Mouse (Mus musculus): ENCODE results near the gene Ifi27l2a. TPM values are rescaled to one million over a fixed set of nuclear protein-coding genes. Genes with fewer than 3 reads are reported as not detected.

Gene Ifi27l2a
- polyA plus RNA-seq, 1 experiment from 2014 or later = 4.2 TPM

GRCm38 (mm10) chr12:103408144-103408543, 35.3 kb downstream of the Ifi27l2a start:
- H3K36me3 ChIP-seq = peaks cover 99% of the 10 kb centered on the region
- 97% methylated on average over 10 of the region's 10 CpGs for WGBS
- no peaks in the 10 kb centered on the region for H3K27me3 ChIP-seq
- H3K4me2 ChIP-seq = no peak overlapping the region
- H3K9me3 ChIP-seq = no peaks in the 10 kb centered on the region
- no peaks in the 10 kb centered on the region for H3K4me1 ChIP-seq (replicated peaks)
- H3K27ac ChIP-seq = no peak overlapping the region
- H3K9ac ChIP-seq = no peak overlapping the region
- no peak for ATAC-seq (ENCODE audit: low FRiP score)
- no peak overlapping the region for H3K4me3 ChIP-seq

- Histone ChIP-seq H3K27ac (no peak within 1 kb of the TSS), H3K4me2 (no peak within 1 kb of the TSS), H3K36me3 (peaks cover 99% of the 10 kb centered on the region), H3K27me3 (no peaks in the 10 kb centered on the region), H3K4me3 (no peak within 1 kb of the TSS), H3K9me3 (no peaks in the 10 kb centered on the region), H3K9ac (no peak within 1 kb of the TSS), H3K4me1 (replicated peaks) (no peaks in the 10 kb centered on the region)
- WGBS = 96% methylated on average over 4 of the region's 4 CpGs
- no peak for ATAC-seq (ENCODE audit: low FRiP score)
Measured at GRCm38 (mm10) chr12:103407720-103408119, 35.8 kb downstream of the Ifi27l2a start, which contains the start of gene 9330161L09Rik. TSS of gene 9330161L09Rik (minus strand) at chr12:103407820.

DNA sequence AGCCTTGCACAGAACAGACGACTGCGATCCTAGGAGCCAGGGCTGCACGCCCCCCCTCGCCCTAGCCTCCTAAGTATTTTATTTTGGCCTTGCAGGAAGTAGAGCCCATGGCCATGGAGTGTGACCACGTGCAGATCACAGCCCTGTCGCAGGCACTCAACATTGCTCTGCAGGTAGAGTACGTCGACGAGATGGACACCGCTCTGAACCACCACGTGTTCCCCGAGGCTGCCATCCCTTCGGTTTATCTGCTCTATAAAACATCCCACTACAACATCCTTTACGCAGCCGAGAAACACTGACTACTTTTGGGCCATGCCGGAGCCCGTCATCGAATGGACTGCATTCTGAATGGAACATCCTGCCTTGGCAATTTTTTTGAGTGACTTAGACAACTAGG, 39.3 kb downstream of the Ifi27l2a start:
- 91% methylated on average over 18 of the region's 18 CpGs for WGBS
- Histone ChIP-seq H3K4me2 (no peak overlapping the region), H3K4me1 (replicated peaks) (no peaks in the 10 kb centered on the region), H3K27me3 (no peaks in the 10 kb centered on the region), H3K36me3 (peaks cover 86% of the 10 kb centered on the region), H3K27ac (no peak overlapping the region), H3K4me3 (no peak overlapping the region), H3K9ac (no peak overlapping the region), H3K9me3 (no peaks in the 10 kb centered on the region)
- no peak for ATAC-seq (ENCODE audit: low FRiP score)

DNA sequence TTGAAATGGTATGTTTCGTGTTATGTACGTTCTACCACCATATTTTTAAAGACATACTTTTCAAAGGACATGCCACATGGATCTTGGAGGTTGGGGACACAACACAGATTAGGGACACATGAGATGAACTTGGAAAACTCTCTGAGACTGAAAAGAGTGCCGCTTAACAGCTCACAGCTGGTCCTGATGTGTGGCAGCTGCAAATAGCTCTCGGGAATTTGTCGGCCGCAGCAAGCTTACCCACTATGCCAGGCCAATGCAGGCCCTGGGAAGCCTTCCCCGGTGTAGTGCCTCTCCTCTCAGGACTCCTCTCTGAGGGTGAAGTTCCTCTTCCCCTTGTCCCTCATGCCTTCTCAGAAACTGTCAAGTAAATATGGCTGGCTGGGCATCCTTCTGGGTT, 46.7 kb downstream of the Ifi27l2a start:
- no peak overlapping the region for H3K27ac ChIP-seq
- WGBS = 83% methylated on average over 7 of the region's 7 CpGs
- ATAC-seq (ENCODE audit: low FRiP score) = no peak

GRCm38 (mm10) chr12:103395486-103396275, 47.8 kb downstream of the Ifi27l2a start:
- 84% methylated on average over 12 of the region's 12 CpGs for WGBS
- Histone ChIP-seq H3K4me1 (replicated peaks) (peaks cover 3% of the 10 kb centered on the region; the same call in 1 of the 2 replicates), H3K36me3 (peaks cover 6% of the 10 kb centered on the region), H3K27me3 (no peaks in the 10 kb centered on the region), H3K9me3 (no peaks in the 10 kb centered on the region), H3K4me2 (no peak overlapping the region), H3K4me3 (no peak overlapping the region), H3K9ac (no peak overlapping the region), H3K27ac (no peak overlapping the region)
- no peak for ATAC-seq (ENCODE audit: low FRiP score)

More for the DNA sequence above, 46.7 kb downstream of the Ifi27l2a start:
- Histone ChIP-seq H3K9me3 (no peaks in the 10 kb centered on the region), H3K27me3 (no peaks in the 10 kb centered on the region), H3K36me3 (peaks cover 14% of the 10 kb centered on the region), H3K4me2 (no peak overlapping the region), H3K4me3 (no peak overlapping the region), H3K9ac (no peak overlapping the region), H3K4me1 (replicated peaks) (no peaks in the 10 kb centered on the region; the same call in 1 of the 2 replicates)

GRCm38 (mm10) chr12:103393528-103393927, 50.0 kb downstream of the Ifi27l2a start:
- H3K4me2 ChIP-seq = no peak overlapping the region
- peaks cover 22% of the 10 kb centered on the region for H3K4me1 ChIP-seq (replicated peaks)
- no peaks in the 10 kb centered on the region for H3K36me3 ChIP-seq
- H3K27me3 ChIP-seq = no peaks in the 10 kb centered on the region
- no peaks in the 10 kb centered on the region for H3K9me3 ChIP-seq
- no peak overlapping the region for H3K9ac ChIP-seq
- no peak for ATAC-seq (ENCODE audit: low FRiP score)
- WGBS = 50% methylated on average over 6 of the region's 6 CpGs
- no peak overlapping the region for H3K27ac ChIP-seq
- H3K4me3 ChIP-seq = no peak overlapping the region

Other genes starting within 250 kb of the Ifi27l2a start
- 1.3 and 1.7 TPM in 2 replicates for gene Prima1, start 201.5 kb downstream of the Ifi27l2a start, polyA plus RNA-seq (2015; fragmentation: Nextera tagmentation; extraction: Ambion mirVana)
- gene Fam181a, start 132.7 kb downstream of the Ifi27l2a start, polyA plus RNA-seq (2015; fragmentation: Nextera tagmentation; extraction: Ambion mirVana) = 9.0 and 10.4 TPM in 2 replicates
- gene Asb2, start 87.7 kb downstream of the Ifi27l2a start, polyA plus RNA-seq (2015; fragmentation: Nextera tagmentation; extraction: Ambion mirVana) = 1.00 and 1.0 TPM in 2 replicates
- 20.2 and 21.5 TPM in 2 replicates for gene Otub2, start 55.0 kb downstream of the Ifi27l2a start, polyA plus RNA-seq (2015; fragmentation: Nextera tagmentation; extraction: Ambion mirVana)
- 0.78 and 0.92 TPM in 2 replicates for gene 9330161L09Rik, start 35.9 kb downstream of the Ifi27l2a start, polyA plus RNA-seq (2015; fragmentation: Nextera tagmentation; extraction: Ambion mirVana)
- gene Ddx24, start 17.9 kb downstream of the Ifi27l2a start, polyA plus RNA-seq (2015; fragmentation: Nextera tagmentation; extraction: Ambion mirVana) = 173 and 174 TPM in 2 replicates
- 9.3 and 12.6 TPM in 2 replicates for gene Ifi27, start 9.5 kb downstream of the Ifi27l2a start, polyA plus RNA-seq (2015; fragmentation: Nextera tagmentation; extraction: Ambion mirVana)
- not detected in 2 replicates for gene Ifi27l2b, start 13.5 kb upstream of the Ifi27l2a start, polyA plus RNA-seq (2015; fragmentation: Nextera tagmentation; extraction: Ambion mirVana)
- 2.5 and 3.0 TPM in 2 replicates for gene Ppp4r4, start 88.6 kb upstream of the Ifi27l2a start, polyA plus RNA-seq (2015; fragmentation: Nextera tagmentation; extraction: Ambion mirVana)
- not detected in 2 replicates for gene Serpina10, start 187.8 kb upstream of the Ifi27l2a start, polyA plus RNA-seq (2015; fragmentation: Nextera tagmentation; extraction: Ambion mirVana)
- gene Serpina6, start 213.5 kb upstream of the Ifi27l2a start, polyA plus RNA-seq (2015; fragmentation: Nextera tagmentation; extraction: Ambion mirVana) = 0.48 TPM in 1 of 2 replicates, not detected in the other
- not detected in 2 replicates for gene Serpina16, start 232.5 kb upstream of the Ifi27l2a start, polyA plus RNA-seq (2015; fragmentation: Nextera tagmentation; extraction: Ambion mirVana)